Mouse (Mus musculus) bone marrow macrophage, adult 2 months (primary cell): ENCODE measurements around the gene Slc51a. TPM values are rescaled to one million over a fixed set of nuclear protein-coding genes. Genes with fewer than 3 reads are reported as not detected.
"Not testable (repeated sequence)": the region's sequence is repeated elsewhere in the genome, so short reads cannot be mapped to it uniquely, and the experiment has no call there.

Experiments used
- H3K27ac ChIP-seq: 2 replicates; pipeline ENCODE4 v1.5.1; 2012; ENCODE audit warnings: low read depth, low read length; ENCODE audit not compliant: insufficient read depth
- H3K4me1 ChIP-seq: 2 replicates; pipeline ENCODE4 v1.6.1; 2012; ENCODE audit warnings: low read length; ENCODE audit not compliant: control insufficient read depth, insufficient read depth
- H3K4me3 ChIP-seq: 2 replicates; pipeline ENCODE4 v1.5.1; 2012; ENCODE audit warnings: mild to moderate bottlenecking, low read length, moderate library complexity; ENCODE audit not compliant: insufficient read depth
- CTCF ChIP-seq: IDR thresholded peaks from 2 replicates; pipeline ENCODE4 v1.5.1; 2012; ENCODE audit warnings: low read depth, mild to moderate bottlenecking, low read length, moderate library complexity
- POLR2A ChIP-seq: IDR thresholded peaks from 2 replicates; pipeline ENCODE4 v1.6.1; 2012; ENCODE audit warnings: mild to moderate bottlenecking, low read depth, low read length, borderline replicate concordance
- polyA plus RNA-seq: library from polyadenylated mRNA; stranded (reverse); fragments of >200 nt; gene quantifications from 2 replicates; pipeline ENCODE4 v1.2.4, GENCODE M21; 2012; ENCODE audit not compliant: missing spikeins, insufficient read depth, insufficient read length

Slc51a gene
- polyA plus RNA-seq, 1 experiment = not detected

GRCm38 (mm10) chr16:32456086-32456485 is 31.6 kb downstream of the Slc51a start:
- peaks cover 3% of the 10 kb centered on the region; the same call in 1 of the 2 replicates for H3K4me1 ChIP-seq
- no peak overlapping the region for H3K27ac ChIP-seq
- no peak overlapping the region for H3K4me3 ChIP-seq
- TF ChIP-seq CTCF = no peak
- TF ChIP-seq POLR2A = no peak

- no peak for TF ChIP-seq CTCF
- TF ChIP-seq POLR2A = no peak
- Histone ChIP-seq H3K27ac (no peak overlapping the region), H3K4me3 (no peak overlapping the region), H3K4me1 (peaks cover 3% of the 10 kb centered on the region; the same call in 1 of the 2 replicates)
Measured at GRCm38 (mm10) chr16:32454646-32455045, 33.0 kb downstream of the Slc51a start.

DNA sequence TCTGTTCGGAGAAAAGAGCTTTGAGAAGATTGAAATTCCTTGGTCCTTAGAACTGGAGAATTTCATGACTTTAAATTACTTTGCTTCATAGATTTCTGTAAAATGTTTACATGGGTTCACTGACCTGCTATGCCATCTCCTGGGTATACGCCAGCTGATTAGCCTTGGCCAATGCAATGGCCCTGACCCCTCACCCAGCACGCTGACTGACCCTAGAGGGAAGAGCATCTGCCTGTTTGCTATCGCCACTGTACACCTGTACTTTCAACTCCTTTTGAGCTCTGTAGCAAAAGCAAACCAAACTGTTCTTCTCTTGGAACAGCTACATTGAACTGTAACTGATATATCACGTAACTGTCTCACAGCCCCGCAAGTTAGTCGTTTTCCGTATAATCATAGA is 34.6 kb downstream of the Slc51a start:
- no peak overlapping the region for H3K27ac ChIP-seq
- peaks cover 3% of the 10 kb centered on the region; the same call in 1 of the 2 replicates for H3K4me1 ChIP-seq
- no peak overlapping the region for H3K4me3 ChIP-seq
- TF ChIP-seq CTCF (no peak), POLR2A (no peak)

DNA sequence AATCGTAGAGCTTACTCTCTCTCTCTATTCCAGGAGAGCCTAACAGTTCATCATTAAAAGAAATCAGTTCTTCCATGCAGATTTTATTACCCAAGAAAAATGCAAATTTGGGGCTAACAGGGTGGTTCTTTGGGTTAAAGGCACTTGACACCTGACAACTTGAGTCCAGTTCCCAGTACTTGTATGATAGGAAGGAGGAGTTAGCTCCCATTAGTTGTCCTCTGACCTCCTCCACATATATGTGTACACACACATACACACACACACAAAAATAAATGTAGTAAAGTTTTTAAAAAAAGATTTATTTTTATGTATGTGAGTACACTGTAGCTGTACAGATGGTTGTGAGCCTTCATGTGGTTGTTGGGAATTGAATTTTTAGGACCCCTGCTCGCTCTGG is 37.5 kb downstream of the Slc51a start:
- Histone ChIP-seq H3K27ac (no peak overlapping the region), H3K4me1 (no peaks in the 10 kb centered on the region), H3K4me3 (no peak overlapping the region)
- TF ChIP-seq CTCF (no peak), POLR2A (no peak)

DNA sequence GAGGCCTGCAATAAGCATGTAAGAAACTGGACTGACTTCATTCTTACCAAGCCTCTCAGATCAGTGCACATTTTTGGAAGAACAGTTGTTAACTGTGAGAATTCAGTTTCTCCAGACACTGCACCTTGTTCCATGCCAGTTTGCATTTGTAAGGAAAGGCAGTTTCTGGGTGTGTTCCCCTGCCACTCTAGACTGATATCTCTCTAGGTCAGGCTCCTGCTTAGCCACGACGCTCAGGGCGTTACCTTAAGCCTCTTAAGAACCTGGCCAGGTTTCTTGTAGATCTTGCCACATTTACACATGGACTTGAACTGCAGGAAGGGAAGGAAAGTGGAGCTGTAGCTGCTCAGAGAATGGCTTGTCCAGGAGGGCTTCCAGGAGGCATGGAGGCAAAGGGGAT is 38.0 kb downstream of the Slc51a start:
- Histone ChIP-seq H3K27ac (no peak overlapping the region), H3K4me1 (no peaks in the 10 kb centered on the region), H3K4me3 (no peak overlapping the region)
- TF ChIP-seq POLR2A = no peak
- no peak for TF ChIP-seq CTCF

DNA sequence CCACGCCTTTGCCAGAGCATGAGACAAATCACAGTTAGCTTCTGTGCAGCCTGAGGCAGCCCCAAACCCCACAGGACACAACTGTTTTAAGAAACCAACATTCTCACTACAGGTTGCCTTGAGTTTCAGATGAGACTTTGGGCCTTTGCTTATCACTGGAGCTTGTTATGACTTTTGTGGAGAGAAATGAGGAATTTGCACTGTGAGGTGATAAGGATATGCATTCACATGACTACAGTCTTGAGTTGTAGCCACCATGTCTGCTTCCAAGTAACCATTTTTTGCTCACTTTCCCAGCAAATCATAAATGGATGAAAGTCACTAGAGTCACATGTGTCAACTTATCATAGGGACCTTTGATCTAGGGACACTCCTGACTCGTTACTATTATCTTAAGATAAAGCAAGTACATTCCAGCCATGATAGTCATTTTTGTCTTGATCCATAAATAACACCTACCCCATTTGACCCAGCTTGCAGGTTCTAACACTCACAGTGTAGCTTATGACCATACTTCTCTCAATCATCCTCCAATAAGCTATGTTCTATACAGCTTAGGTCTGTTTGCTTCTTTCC is 41.0 kb downstream of the Slc51a start:
- Histone ChIP-seq H3K27ac (no peak overlapping the region), H3K4me1 (peaks cover under 1% of the 10 kb centered on the region; the same call in 1 of the 2 replicates), H3K4me3 (no peak overlapping the region)
- no peak for TF ChIP-seq POLR2A
- TF ChIP-seq CTCF = no peak

GRCm38 (mm10) chr16:32445558-32445957 is 42.1 kb downstream of the Slc51a start:
- TF ChIP-seq POLR2A (no peak), CTCF (no peak)
- Histone ChIP-seq H3K4me3 (no peak overlapping the region), H3K27ac (no peak overlapping the region), H3K4me1 (peaks cover 9% of the 10 kb centered on the region)

DNA sequence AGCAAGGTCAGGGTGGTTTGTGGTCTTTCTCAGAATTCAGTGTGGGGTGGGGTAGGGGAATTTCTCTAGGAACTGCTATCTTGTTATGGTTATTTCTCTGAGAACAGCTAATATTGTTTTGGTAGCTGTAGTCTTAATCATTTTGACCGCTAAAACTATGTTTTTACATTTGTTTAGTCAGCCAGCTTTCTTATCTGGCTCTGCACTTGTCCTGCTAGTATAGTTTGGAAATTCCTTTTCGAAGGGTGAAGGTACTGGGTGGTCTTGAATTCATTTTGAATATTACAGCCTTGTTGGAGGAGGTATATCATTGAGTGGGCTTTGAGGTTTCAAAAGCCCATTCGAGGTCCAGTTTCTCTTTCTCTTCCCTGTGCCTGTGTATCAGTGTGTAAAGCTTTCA is 43.1 kb downstream of the Slc51a start:
- H3K4me1 ChIP-seq = peaks cover 13% of the 10 kb centered on the region
- not testable (repeated sequence) for H3K4me3 ChIP-seq, H3K27ac ChIP-seq

GRCm38 (mm10) chr16:32441432-32441831 is 46.2 kb downstream of the Slc51a start:
- H3K4me1 ChIP-seq = peaks cover 22% of the 10 kb centered on the region
- TF ChIP-seq POLR2A (no peak), CTCF (no peak)
- no peak overlapping the region for H3K27ac ChIP-seq
- H3K4me3 ChIP-seq = no peak overlapping the region

- TF ChIP-seq POLR2A (no peak), CTCF (no peak)
- no peak overlapping the region for H3K27ac ChIP-seq
- no peak overlapping the region for H3K4me3 ChIP-seq
- H3K4me1 ChIP-seq = peaks cover 43% of the 10 kb centered on the region
Measured at GRCm38 (mm10) chr16:32437266-32437665, 50.4 kb downstream of the Slc51a start.

- Histone ChIP-seq H3K4me3 (no peak overlapping the region), H3K27ac (no peak overlapping the region), H3K4me1 (peaks cover 45% of the 10 kb centered on the region)
- no peak for TF ChIP-seq POLR2A
- no peak for TF ChIP-seq CTCF
Measured at GRCm38 (mm10) chr16:32436657-32437056, 51.0 kb downstream of the Slc51a start.
